Mouse (Mus musculus): ENCODE measurements around the gene Ntrk3. TPM values are rescaled to one million over a fixed set of nuclear protein-coding genes. Genes with fewer than 3 reads are reported as not detected.

Ntrk3 gene
- polyA plus RNA-seq, 1 experiment from 2014 or later, result 3.5 TPM

- no peak overlapping the region for H3K27ac ChIP-seq (ENCODE audit: low read length)
- 61% methylated on average over 5 of the region's 5 CpGs for WGBS
- no peaks in the 10 kb centered on the region for H3K36me3 ChIP-seq (ENCODE audit: control insufficient read depth, insufficient read depth, low read length)
- H3K9me3 ChIP-seq (replicated peaks; ENCODE audit: control insufficient read depth, low read length), result no peaks in the 10 kb centered on the region
- peaks cover 15% of the 10 kb centered on the region for H3K27me3 ChIP-seq (ENCODE audit: control insufficient read depth, insufficient read depth, low read length)
- no peak for ATAC-seq (ENCODE audit: insufficient read depth, low FRiP score)
- H3K4me2 ChIP-seq (ENCODE audit: low read depth, low read length), result no peak overlapping the region
- no peak overlapping the region for H3K4me3 ChIP-seq (replicated peaks; ENCODE audit: low read length)
- H3K9ac ChIP-seq (ENCODE audit: low read length), result no peak overlapping the region
- no peaks in the 10 kb centered on the region for H3K4me1 ChIP-seq (ENCODE audit: control insufficient read depth, insufficient read depth, low read length)
Observed at GRCm38 (mm10) chr7:78596556-78596955, 141.3 kb downstream of the Ntrk3 start.

- Histone ChIP-seq H3K27me3 (ENCODE audit: control insufficient read depth, insufficient read depth, low read length) (peaks cover 15% of the 10 kb centered on the region), H3K4me1 (ENCODE audit: control insufficient read depth, insufficient read depth, low read length) (no peaks in the 10 kb centered on the region), H3K9ac (ENCODE audit: low read length) (no peak overlapping the region), H3K27ac (ENCODE audit: low read length) (no peak overlapping the region), H3K9me3 (replicated peaks; ENCODE audit: control insufficient read depth, low read length) (no peaks in the 10 kb centered on the region), H3K36me3 (ENCODE audit: control insufficient read depth, insufficient read depth, low read length) (no peaks in the 10 kb centered on the region), H3K4me3 (replicated peaks; ENCODE audit: low read length) (no peak overlapping the region), H3K4me2 (ENCODE audit: low read depth, low read length) (no peak overlapping the region)
- 4% methylated on average over 4 of the region's 4 CpGs for WGBS
- ATAC-seq (ENCODE audit: insufficient read depth, low FRiP score), result no peak
Observed at GRCm38 (mm10) chr7:78595895-78596294, 141.9 kb downstream of the Ntrk3 start.

GRCm38 (mm10) chr7:78592948-78593347 lies 144.9 kb downstream of the Ntrk3 start:
- no peak overlapping the region for H3K9ac ChIP-seq (ENCODE audit: low read length)
- WGBS, result 80% methylated on average over 4 of the region's 4 CpGs
- no peaks in the 10 kb centered on the region for H3K9me3 ChIP-seq (replicated peaks; ENCODE audit: control insufficient read depth, low read length)
- no peak overlapping the region for H3K27ac ChIP-seq (ENCODE audit: low read length)
- no peak overlapping the region for H3K4me3 ChIP-seq (replicated peaks; ENCODE audit: low read length)
- ATAC-seq (ENCODE audit: insufficient read depth, low FRiP score), result no peak
- no peaks in the 10 kb centered on the region for H3K36me3 ChIP-seq (ENCODE audit: control insufficient read depth, insufficient read depth, low read length)
- 0 out of 2 replicates have a peak, but pooled peaks cover 6% of the 10 kb centered on the region for H3K27me3 ChIP-seq (ENCODE audit: control insufficient read depth, insufficient read depth, low read length)
- no peaks in the 10 kb centered on the region for H3K4me1 ChIP-seq (ENCODE audit: control insufficient read depth, insufficient read depth, low read length)
- no peak overlapping the region for H3K4me2 ChIP-seq (ENCODE audit: low read depth, low read length)

GRCm38 (mm10) chr7:78592172-78592571 lies 145.6 kb downstream of the Ntrk3 start:
- H3K36me3 ChIP-seq (ENCODE audit: control insufficient read depth, insufficient read depth, low read length), result no peaks in the 10 kb centered on the region
- H3K4me3 ChIP-seq (replicated peaks; ENCODE audit: low read length), result no peak overlapping the region
- H3K4me2 ChIP-seq (ENCODE audit: low read depth, low read length), result no peak overlapping the region
- H3K27ac ChIP-seq (ENCODE audit: low read length), result no peak overlapping the region
- H3K27me3 ChIP-seq (ENCODE audit: control insufficient read depth, insufficient read depth, low read length), result 0 out of 2 replicates have a peak, but pooled peaks cover 5% of the 10 kb centered on the region
- H3K4me1 ChIP-seq (ENCODE audit: control insufficient read depth, insufficient read depth, low read length), result no peaks in the 10 kb centered on the region
- WGBS, result 88% methylated on average over 1 of the region's 1 CpGs
- no peak overlapping the region for H3K9ac ChIP-seq (ENCODE audit: low read length)
- no peaks in the 10 kb centered on the region for H3K9me3 ChIP-seq (replicated peaks; ENCODE audit: control insufficient read depth, low read length)
- ATAC-seq (ENCODE audit: insufficient read depth, low FRiP score), result no peak

GRCm38 (mm10) chr7:78589766-78590165 lies 148.0 kb downstream of the Ntrk3 start:
- Histone ChIP-seq H3K4me2 (ENCODE audit: low read depth, low read length) (no peak overlapping the region), H3K4me1 (ENCODE audit: control insufficient read depth, insufficient read depth, low read length) (no peaks in the 10 kb centered on the region), H3K27ac (ENCODE audit: low read length) (no peak overlapping the region), H3K36me3 (ENCODE audit: control insufficient read depth, insufficient read depth, low read length) (no peaks in the 10 kb centered on the region), H3K9ac (ENCODE audit: low read length) (no peak overlapping the region), H3K4me3 (replicated peaks; ENCODE audit: low read length) (no peak overlapping the region), H3K9me3 (replicated peaks; ENCODE audit: control insufficient read depth, low read length) (no peaks in the 10 kb centered on the region), H3K27me3 (ENCODE audit: control insufficient read depth, insufficient read depth, low read length) (no peaks in the 10 kb centered on the region; the same call in 1 of the 2 replicates)
- no peak for ATAC-seq (ENCODE audit: insufficient read depth, low FRiP score)
- WGBS, result 61% methylated on average over 7 of the region's 7 CpGs

- no peak overlapping the region for H3K4me2 ChIP-seq (ENCODE audit: low read depth, low read length)
- ATAC-seq (ENCODE audit: insufficient read depth, low FRiP score), result no peak
- no peak overlapping the region for H3K27ac ChIP-seq (ENCODE audit: low read length)
- H3K27me3 ChIP-seq (ENCODE audit: control insufficient read depth, insufficient read depth, low read length), result peaks cover 12% of the 10 kb centered on the region
- no peaks in the 10 kb centered on the region for H3K9me3 ChIP-seq (replicated peaks; ENCODE audit: control insufficient read depth, low read length)
- 28% methylated on average over 3 of the region's 3 CpGs for whole genome bisulfite sequencing
- no peaks in the 10 kb centered on the region for H3K4me1 ChIP-seq (ENCODE audit: control insufficient read depth, insufficient read depth, low read length)
- H3K9ac ChIP-seq (ENCODE audit: low read length), result no peak overlapping the region
- H3K36me3 ChIP-seq (ENCODE audit: control insufficient read depth, insufficient read depth, low read length), result no peaks in the 10 kb centered on the region
- no peak overlapping the region for H3K4me3 ChIP-seq (replicated peaks; ENCODE audit: low read length)
Observed at GRCm38 (mm10) chr7:78586800-78587199, 151.0 kb downstream of the Ntrk3 start.

- Histone ChIP-seq H3K27ac (ENCODE audit: low read length) (no peak overlapping the region), H3K9ac (ENCODE audit: low read length) (no peak overlapping the region), H3K4me1 (ENCODE audit: control insufficient read depth, insufficient read depth, low read length) (no peaks in the 10 kb centered on the region), H3K9me3 (replicated peaks; ENCODE audit: control insufficient read depth, low read length) (no peaks in the 10 kb centered on the region), H3K27me3 (ENCODE audit: control insufficient read depth, insufficient read depth, low read length) (peaks cover 13% of the 10 kb centered on the region), H3K4me3 (replicated peaks; ENCODE audit: low read length) (no peak overlapping the region), H3K36me3 (ENCODE audit: control insufficient read depth, insufficient read depth, low read length) (no peaks in the 10 kb centered on the region), H3K4me2 (ENCODE audit: low read depth, low read length) (no peak overlapping the region)
- ATAC-seq (ENCODE audit: insufficient read depth, low FRiP score), result no peak
- 46% methylated on average over 7 of the region's 7 CpGs for WGBS
Observed at GRCm38 (mm10) chr7:78585960-78586359, 151.9 kb downstream of the Ntrk3 start.

- Histone ChIP-seq H3K4me1 (ENCODE audit: control insufficient read depth, insufficient read depth, low read length) (no peaks in the 10 kb centered on the region), H3K36me3 (ENCODE audit: control insufficient read depth, insufficient read depth, low read length) (no peaks in the 10 kb centered on the region), H3K9ac (ENCODE audit: low read length) (no peak overlapping the region), H3K4me3 (replicated peaks; ENCODE audit: low read length) (no peak overlapping the region), H3K27ac (ENCODE audit: low read length) (no peak overlapping the region), H3K9me3 (replicated peaks; ENCODE audit: control insufficient read depth, low read length) (no peaks in the 10 kb centered on the region), H3K27me3 (ENCODE audit: control insufficient read depth, insufficient read depth, low read length) (peaks cover 22% of the 10 kb centered on the region), H3K4me2 (ENCODE audit: low read depth, low read length) (no peak overlapping the region)
- WGBS, result 78% methylated on average over 2 of the region's 2 CpGs
- ATAC-seq (ENCODE audit: insufficient read depth, low FRiP score), result no peak
Observed at GRCm38 (mm10) chr7:78584936-78585335, 152.9 kb downstream of the Ntrk3 start.

GRCm38 (mm10) chr7:78584499-78584898 lies 153.3 kb downstream of the Ntrk3 start:
- no peaks in the 10 kb centered on the region for H3K36me3 ChIP-seq (ENCODE audit: control insufficient read depth, insufficient read depth, low read length)
- no peak for ATAC-seq (ENCODE audit: insufficient read depth, low FRiP score)
- H3K4me1 ChIP-seq (ENCODE audit: control insufficient read depth, insufficient read depth, low read length), result no peaks in the 10 kb centered on the region
- no peak overlapping the region for H3K4me2 ChIP-seq (ENCODE audit: low read depth, low read length)
- H3K9me3 ChIP-seq (replicated peaks; ENCODE audit: control insufficient read depth, low read length), result no peaks in the 10 kb centered on the region
- 9% methylated on average over 3 of the region's 3 CpGs for WGBS
- H3K4me3 ChIP-seq (replicated peaks; ENCODE audit: low read length), result no peak overlapping the region
- H3K9ac ChIP-seq (ENCODE audit: low read length), result no peak overlapping the region
- H3K27me3 ChIP-seq (ENCODE audit: control insufficient read depth, insufficient read depth, low read length), result peaks cover 27% of the 10 kb centered on the region
- no peak overlapping the region for H3K27ac ChIP-seq (ENCODE audit: low read length)

GRCm38 (mm10) chr7:78583678-78584077 lies 154.1 kb downstream of the Ntrk3 start:
- H3K27ac ChIP-seq (ENCODE audit: low read length), result no peak overlapping the region
- no peak overlapping the region for H3K4me3 ChIP-seq (replicated peaks; ENCODE audit: low read length)
- no peak for ATAC-seq (ENCODE audit: insufficient read depth, low FRiP score)
- peaks cover 34% of the 10 kb centered on the region for H3K27me3 ChIP-seq (ENCODE audit: control insufficient read depth, insufficient read depth, low read length)
- no peaks in the 10 kb centered on the region for H3K4me1 ChIP-seq (ENCODE audit: control insufficient read depth, insufficient read depth, low read length)
- no peaks in the 10 kb centered on the region for H3K9me3 ChIP-seq (replicated peaks; ENCODE audit: control insufficient read depth, low read length)
- no peak overlapping the region for H3K4me2 ChIP-seq (ENCODE audit: low read depth, low read length)
- no peak overlapping the region for H3K9ac ChIP-seq (ENCODE audit: low read length)
- 37% methylated on average over 6 of the region's 6 CpGs for WGBS
- no peaks in the 10 kb centered on the region for H3K36me3 ChIP-seq (ENCODE audit: control insufficient read depth, insufficient read depth, low read length)

All from stomach, embryonic 16.5 days (tissue).